ENCODE assay signal across 8 mouse cellular contexts in genomic region chr4:32246801-32247200, GRCm38 (mm10). TPM values are rescaled to one million over a fixed set of nuclear protein-coding genes. Genes with fewer than 3 reads are reported as not detected.
DNase-seq lines count a peak whose midpoint lies in the region; ATAC-seq lines count a peak whose summit lies in the region.

No protein-coding gene starts in this region.

- ATAC-seq in forebrain, embryonic 12.5 days (ENCODE audit: low FRiP score), result no peak
- ATAC-seq in neural tube, embryonic 14.5 days (ENCODE audit: low read depth), result no peak
- no peak for ATAC-seq in neural tube, embryonic 15.5 days (ENCODE audit: low FRiP score)

- H3K9ac ChIP-seq in forebrain, embryonic 12.5 days, result no peak overlapping the region
- no peak overlapping the region for H3K9ac ChIP-seq in neural tube, embryonic 14.5 days (replicated peaks; ENCODE audit: low read depth, low read length)
- H3K9ac ChIP-seq in neural tube, embryonic 15.5 days (replicated peaks), result no peak overlapping the region

- no peak for DNase-seq in forebrain, embryonic 10.5 days (ENCODE audit: extremely low spot score, low spot score)
- peak; percentile 70 for DNase-seq in kidney, postnatal 10 days
- peak; percentile 40 for DNase-seq in retina, embryonic 14.5 days (ENCODE audit: low spot score)
- no peak for DNase-seq in gastrocnemius, adult 18-20 months (ENCODE audit: low spot score)
- no peak for DNase-seq in ovary, adult 18-20 months (ENCODE audit: low spot score)

- H3K36me3 ChIP-seq in forebrain, embryonic 12.5 days (replicated peaks), result peaks cover 5% of the 10 kb centered on the region; the same call in 1 of the 2 replicates
- peaks cover 11% of the 10 kb centered on the region for H3K36me3 ChIP-seq in forebrain, embryonic 10.5 days (replicated peaks)
- no peaks in the 10 kb centered on the region for H3K36me3 ChIP-seq in neural tube, embryonic 14.5 days (ENCODE audit: control insufficient read depth, insufficient read depth, low read length)
- H3K36me3 ChIP-seq in neural tube, embryonic 15.5 days, result no peaks in the 10 kb centered on the region

- peaks cover 83% of the 10 kb centered on the region for H3K4me1 ChIP-seq in forebrain, embryonic 12.5 days
- peaks cover 88% of the 10 kb centered on the region for H3K4me1 ChIP-seq in forebrain, embryonic 10.5 days
- peaks cover 42% of the 10 kb centered on the region for H3K4me1 ChIP-seq in neural tube, embryonic 14.5 days (ENCODE audit: control insufficient read depth, insufficient read depth, low read length)
- H3K4me1 ChIP-seq in neural tube, embryonic 15.5 days, result peaks cover 78% of the 10 kb centered on the region

- no peaks in the 10 kb centered on the region for H3K9me3 ChIP-seq in forebrain, embryonic 12.5 days
- no peaks in the 10 kb centered on the region for H3K9me3 ChIP-seq in forebrain, embryonic 10.5 days
- H3K9me3 ChIP-seq in neural tube, embryonic 14.5 days (ENCODE audit: control insufficient read depth, low read length), result no peaks in the 10 kb centered on the region
- H3K9me3 ChIP-seq in neural tube, embryonic 15.5 days (replicated peaks), result no peaks in the 10 kb centered on the region

- 0 out of 2 replicates have a peak overlapping the region, but pooled peaks have one; percentile 31 for H3K27ac ChIP-seq in forebrain, embryonic 12.5 days
- H3K27ac ChIP-seq in forebrain, embryonic 10.5 days, result no peak overlapping the region
- H3K27ac ChIP-seq in neural tube, embryonic 14.5 days (ENCODE audit: low read depth, low read length), result 0 out of 2 replicates have a peak overlapping the region, but pooled peaks have one; percentile 4
- no peak overlapping the region for H3K27ac ChIP-seq in neural tube, embryonic 15.5 days (replicated peaks)

- no peak overlapping the region for H3K4me2 ChIP-seq in forebrain, embryonic 12.5 days
- no peak overlapping the region for H3K4me2 ChIP-seq in neural tube, embryonic 14.5 days (ENCODE audit: low read depth, low read length)
- no peak overlapping the region for H3K4me2 ChIP-seq in neural tube, embryonic 15.5 days

- no peaks in the 10 kb centered on the region for H3K27me3 ChIP-seq in forebrain, embryonic 12.5 days
- peaks cover 30% of the 10 kb centered on the region for H3K27me3 ChIP-seq in forebrain, embryonic 10.5 days (ENCODE audit: poor library complexity, severe bottlenecking)
- H3K27me3 ChIP-seq in neural tube, embryonic 14.5 days (ENCODE audit: control insufficient read depth, insufficient read depth, low read length), result no peaks in the 10 kb centered on the region
- no peaks in the 10 kb centered on the region for H3K27me3 ChIP-seq in neural tube, embryonic 15.5 days (replicated peaks)

- no peak overlapping the region for H3K4me3 ChIP-seq in forebrain, embryonic 12.5 days (replicated peaks)
- no peak overlapping the region for H3K4me3 ChIP-seq in forebrain, embryonic 10.5 days
- H3K4me3 ChIP-seq in neural tube, embryonic 14.5 days (ENCODE audit: low read depth, low read length), result no peak overlapping the region
- H3K4me3 ChIP-seq in neural tube, embryonic 15.5 days (replicated peaks), result no peak overlapping the region

- WGBS in forebrain, embryonic 12.5 days, result 13% methylated on average over 7 of the region's 7 CpGs
- WGBS in forebrain, embryonic 10.5 days, result 23% methylated on average over 7 of the region's 7 CpGs
- 28% methylated on average over 7 of the region's 7 CpGs for WGBS in neural tube, embryonic 14.5 days
- WGBS in neural tube, embryonic 15.5 days, result 27% methylated on average over 7 of the region's 7 CpGs

RNA-seq across cellular contexts. Expression of gene Bach2, which starts 8.2 kb away (rescaled TPM):
- polyA plus RNA-seq in forebrain, embryonic 12.5 days (2016; fragmentation: Nextera tagmentation; extraction: Ambion mirVana), result 22.3 and 27.7 TPM in 2 replicates
- 7.1 and 7.3 TPM in 2 replicates for polyA plus RNA-seq in forebrain, embryonic 10.5 days (2016; fragmentation: Nextera tagmentation; extraction: Ambion mirVana)
- 32.4 and 40.0 TPM in 2 replicates for polyA plus RNA-seq in neural tube, embryonic 14.5 days (2014; fragmentation: Nextera tagmentation; extraction: Ambion mirVana)
- 19.0 and 24.3 TPM in 2 replicates for polyA plus RNA-seq in neural tube, embryonic 15.5 days (2015; fragmentation: Nextera tagmentation; extraction: Ambion mirVana)
- 1 to 10 TPM; 2.6 to 3.4 TPM for total RNA-seq in gastrocnemius, adult 18-20 months (2021)

Comparison
In these comparisons a context has a peak if more than half of its experiments do, and no peak if none do; other contexts are left out.
1. H3K27ac ChIP-seq: peak in forebrain, embryonic 12.5 days (single experiment) and neural tube, embryonic 14.5 days (single experiment); none in forebrain, embryonic 10.5 days (single experiment) and neural tube, embryonic 15.5 days (single experiment).
2. DNase-seq: peak in kidney, postnatal 10 days (single experiment) and retina, embryonic 14.5 days (single experiment); none in forebrain, embryonic 10.5 days (single experiment), gastrocnemius, adult 18-20 months (single experiment) and ovary, adult 18-20 months (single experiment).